Mouse (Mus musculus): ENCODE data around the gene Trpv3.

The Trpv3 gene

GRCm38 (mm10) chr11:73267267-73267666, at the start of gene Trpv3:
Trpv3 (plus strand) TSS chr11:73267388.
- no peak for DNase-seq

- DNase-seq = no peak
These were observed 47.5 kb upstream of the Trpv3 start for GRCm38 (mm10) chr11:73219671-73220070.

GRCm38 (mm10) chr11:73220651-73221050, 46.5 kb upstream of the Trpv3 start:
- no peak for DNase-seq

- no peak for DNase-seq
These were observed 44.3 kb upstream of the Trpv3 start for GRCm38 (mm10) chr11:73222846-73223245.

- DNase-seq = peak; percentile 28
These were observed 43.2 kb upstream of the Trpv3 start for GRCm38 (mm10) chr11:73223966-73224365.

- no peak for DNase-seq
These were observed 41.3 kb upstream of the Trpv3 start for GRCm38 (mm10) chr11:73225856-73226255.

GRCm38 (mm10) chr11:73228881-73229280, 38.3 kb upstream of the Trpv3 start:
- no peak for DNase-seq

GRCm38 (mm10) chr11:73230081-73230480, 37.1 kb upstream of the Trpv3 start:
- DNase-seq = no peak

- DNase-seq = no peak
These were observed 34.7 kb upstream of the Trpv3 start for GRCm38 (mm10) chr11:73232513-73232912.

GRCm38 (mm10) chr11:73233992-73234391, 33.2 kb upstream of the Trpv3 start, which contains the start of gene Trpv1:
Trpv1 (plus strand) TSS chr11:73234292.
- no peak for DNase-seq

GRCm38 (mm10) chr11:73235990-73236701, 31.0 kb upstream of the Trpv3 start:
- DNase-seq = peak; percentile 78

- no peak for DNase-seq
These were observed 30.5 kb upstream of the Trpv3 start for GRCm38 (mm10) chr11:73236731-73237130.

GRCm38 (mm10) chr11:73242199-73242598, 25.0 kb upstream of the Trpv3 start:
- no peak for DNase-seq

- no peak for DNase-seq
These were observed 24.4 kb upstream of the Trpv3 start for GRCm38 (mm10) chr11:73242777-73243176.

- DNase-seq = no peak
These were observed 9.7 kb upstream of the Trpv3 start for GRCm38 (mm10) chr11:73257362-73257945.

GRCm38 (mm10) chr11:73258664-73259063, 8.5 kb upstream of the Trpv3 start:
- no peak for DNase-seq

GRCm38 (mm10) chr11:73260457-73260856, 6.7 kb upstream of the Trpv3 start:
- DNase-seq = no peak

- no peak for DNase-seq
These were observed 5.8 kb upstream of the Trpv3 start for GRCm38 (mm10) chr11:73261385-73261784.

GRCm38 (mm10) chr11:73274821-73275220, 7.6 kb downstream of the Trpv3 start:
- DNase-seq = no peak

GRCm38 (mm10) chr11:73280710-73281109, 13.5 kb downstream of the Trpv3 start:
- no peak for DNase-seq

GRCm38 (mm10) chr11:73281528-73282027, 14.4 kb downstream of the Trpv3 start:
- DNase-seq = peak; percentile 68

- DNase-seq = peak; percentile 58
These were observed 16.2 kb downstream of the Trpv3 start for GRCm38 (mm10) chr11:73283369-73283768.

GRCm38 (mm10) chr11:73283926-73284325, 16.7 kb downstream of the Trpv3 start:
- no peak for DNase-seq

GRCm38 (mm10) chr11:73284351-73284750, 17.2 kb downstream of the Trpv3 start:
- no peak for DNase-seq

Data from kidney, postnatal 14 days (tissue).